17 mouse cellular contexts compared by ENCODE assay signal in the genomic region with DNA sequence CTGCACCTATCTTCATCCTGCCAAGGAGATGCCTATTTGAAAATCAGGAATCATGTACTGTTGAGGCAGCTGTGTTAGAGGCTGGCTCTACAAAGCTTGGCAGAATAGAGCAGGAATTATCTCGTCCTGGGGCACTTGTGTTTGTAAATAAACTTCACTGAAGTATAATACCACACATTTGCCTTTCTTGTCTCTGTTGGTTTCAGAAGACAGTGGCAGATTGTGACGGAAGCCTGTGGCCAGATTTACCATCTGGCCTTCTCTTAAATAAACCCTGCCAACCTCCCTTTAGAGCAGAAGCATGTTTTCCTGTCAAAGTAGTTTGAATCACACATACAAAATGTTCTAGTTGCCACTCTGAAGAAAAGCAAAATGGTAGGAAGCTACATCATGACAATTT. TPM values are rescaled to one million over a fixed set of nuclear protein-coding genes. Genes with fewer than 3 reads are reported as not detected.
A peak's percentile ranks its signal among the peaks of the same experiment; 100 is the strongest.
DNase-seq lines count a peak whose midpoint lies in the region; ATAC-seq lines count a peak whose summit lies in the region.
"Had no signal": no experiment of that assay in that cellular context is flagged by ENCODE, and none has a peak within 500 bp of the region (broad histone marks: within the 10 kb centered on the region; RNA-seq: fewer than 3 reads in every experiment).

No protein-coding gene starts in this region.

- ATAC-seq in CD4-positive, CD25-positive, alpha-beta regulatory T cell, adult 4 months, result no peak
- ATAC-seq: liver, postnatal 0 days had no signal

- peak; percentile 22 for DNase-seq in heart, adult 11 months
- no peak for DNase-seq in heart, adult 8-10 months (ENCODE audit: low spot score)
- peak; percentile 45 for DNase-seq in right cerebral cortex, adult 18-20 months
- DNase-seq in right cerebral cortex, postnatal 4 days, result no peak
- peak; percentile 55 for DNase-seq in layer of hippocampus, adult 9-10 months (ENCODE audit: low spot score)
- DNase-seq in ovary, postnatal 14 days (ENCODE audit: low spot score), result no peak
- DNase-seq: cerebellum, adult 11 months; gastrocnemius, postnatal 10 days; heart, adult 2 months; heart, postnatal 4 days; kidney, adult 11 months; left cerebral cortex, postnatal 4 days; liver, postnatal 0 days; lung, postnatal 10 days; spleen, adult 18-20 months; thymus, adult 2 months had no signal

RNA-seq across cellular contexts. Expression of gene Upp1, which starts 10.2 kb away (rescaled TPM):
- 1 to 10 TPM; 2.5 to 9.8 (median 3.0) TPM for total RNA-seq in heart, adult 8-10 months (2022)
- polyA plus RNA-seq in CD4-positive, CD25-positive, alpha-beta regulatory T cell, adult 4 months (2017; shearing (Covaris generic)), result not detected

Comparison
In these comparisons a context has a peak if more than half of its experiments do, and no peak if none do; other contexts are left out.
1. DNase-seq: peak in heart, adult 11 months (single experiment), right cerebral cortex, adult 18-20 months (single experiment) and layer of hippocampus, adult 9-10 months (single experiment); none in heart, adult 8-10 months (single experiment), right cerebral cortex, postnatal 4 days (single experiment) and ovary, postnatal 14 days (single experiment).